Mouse (Mus musculus) thymus, postnatal 14 days (tissue): ENCODE data around the gene Prss53.
"Not testable (repeated sequence)": the region's sequence is repeated elsewhere in the genome, so short reads cannot be mapped to it uniquely, and the experiment has no call there.

Experiments
- DNase-seq: peaks from one replicate; pipeline ENCODE4 v3.0.0; 2021

Gene Prss53

DNA sequence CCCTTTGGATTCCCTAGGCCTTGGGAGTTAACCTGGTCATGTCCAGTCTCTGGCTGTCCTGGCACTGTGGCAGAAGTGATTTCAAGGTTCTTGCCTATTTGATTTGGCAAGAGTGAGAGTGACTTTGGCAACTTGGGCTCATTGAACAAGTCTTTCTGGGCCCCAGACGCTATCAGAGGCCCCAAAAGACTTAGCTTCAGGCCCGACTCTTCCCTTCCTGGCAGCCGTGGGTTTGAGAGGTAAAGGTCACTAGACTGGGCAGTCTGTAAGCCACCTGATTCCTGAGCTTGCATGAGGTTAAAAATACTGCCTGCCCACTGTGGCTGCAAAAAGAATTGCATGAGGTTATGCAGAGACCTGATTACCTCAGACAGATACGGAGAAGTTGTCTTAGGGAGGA, 17.9 kb upstream of the Prss53 start:
- DNase-seq = no peak

DNA sequence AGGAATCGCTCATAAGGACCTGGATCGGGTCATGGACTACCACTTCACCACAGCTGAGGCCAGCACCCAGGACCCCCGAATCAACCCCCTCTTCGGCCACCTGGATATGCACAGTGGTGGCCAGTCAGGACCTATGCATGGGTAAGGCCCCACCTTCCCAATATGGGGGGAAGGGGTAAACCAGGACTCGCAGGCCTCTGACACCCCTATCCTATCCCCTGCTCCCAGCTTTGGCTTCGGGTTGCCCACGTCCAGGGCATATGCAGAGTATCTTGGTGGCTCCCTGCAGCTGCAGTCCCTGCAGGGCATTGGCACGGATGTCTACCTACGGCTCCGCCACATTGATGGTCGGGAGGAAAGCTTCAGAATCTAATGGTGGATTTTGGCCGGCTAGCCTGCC, 17.2 kb upstream of the Prss53 start:
- DNase-seq = no peak

DNA sequence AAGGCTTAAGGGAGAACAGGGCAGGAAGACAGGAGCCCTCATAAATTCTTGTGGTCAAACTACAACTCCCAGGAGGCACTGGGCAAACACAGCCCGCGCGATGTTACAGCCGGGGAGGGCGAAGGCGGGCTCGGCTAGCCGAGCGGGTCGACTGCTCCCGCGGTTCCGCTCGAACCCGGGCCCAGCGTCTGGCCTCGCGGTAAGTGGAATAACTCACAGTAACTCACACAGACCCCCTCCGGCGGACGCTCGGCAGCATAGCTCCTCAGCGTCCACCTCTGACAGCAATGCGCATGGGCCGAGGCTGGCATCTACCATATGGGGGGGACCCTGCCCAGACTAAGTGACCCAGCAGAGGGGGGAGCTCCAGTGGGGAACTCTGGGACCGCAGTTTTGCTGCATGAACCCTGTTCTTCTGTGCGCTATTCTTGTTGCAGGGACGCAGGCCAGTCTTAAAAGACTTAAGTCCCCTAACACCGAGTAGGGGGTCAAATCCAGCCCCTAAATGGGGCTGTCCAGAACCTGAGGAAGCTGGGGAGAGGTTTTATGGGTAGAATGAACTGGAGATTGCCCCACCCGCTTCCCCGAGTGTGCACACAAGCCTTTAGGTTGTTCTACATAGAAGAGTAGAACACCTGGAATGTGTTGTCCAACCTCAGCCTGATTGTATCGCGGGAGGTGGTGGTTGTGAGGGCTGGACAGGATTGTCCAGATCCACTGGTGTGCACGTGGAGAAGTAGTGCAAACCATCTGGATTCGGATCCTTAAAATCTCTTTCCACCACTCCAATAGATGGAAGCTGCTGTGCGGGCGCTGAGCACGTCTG, 13.4 kb upstream of the Prss53 start, which contains the start of gene Bckdk:
TSS of gene Bckdk (plus strand) at position 112 of the 826 bp plus-strand sequence.
- peak; percentile 77 for DNase-seq

DNA sequence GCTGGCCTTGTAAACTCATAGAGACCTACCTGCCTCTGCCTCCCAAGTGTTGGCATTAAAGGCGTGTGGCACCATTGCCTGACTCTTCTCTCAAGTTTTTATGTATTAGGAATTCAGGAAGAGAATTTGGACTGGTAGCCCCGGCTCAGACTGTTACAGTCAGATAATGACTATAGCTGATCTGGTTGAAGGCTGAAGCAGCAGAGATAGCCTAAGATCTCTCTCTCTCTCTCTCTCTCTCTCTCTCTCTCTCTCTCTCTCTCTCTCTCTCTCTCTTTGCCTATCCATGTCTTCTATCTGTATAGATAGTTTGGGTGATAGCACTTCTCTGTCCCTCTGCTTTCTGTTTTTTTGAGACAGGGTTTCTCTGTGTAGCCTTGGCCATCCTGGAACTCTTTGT, 11.0 kb upstream of the Prss53 start:
- DNase-seq = no peak

- DNase-seq = no peak
Observed at GRCm38 (mm10) chr7:127899997-127900396, 9.2 kb upstream of the Prss53 start.

GRCm38 (mm10) chr7:127898179-127898956, 7.6 kb upstream of the Prss53 start:
- DNase-seq = peak; percentile 69

DNA sequence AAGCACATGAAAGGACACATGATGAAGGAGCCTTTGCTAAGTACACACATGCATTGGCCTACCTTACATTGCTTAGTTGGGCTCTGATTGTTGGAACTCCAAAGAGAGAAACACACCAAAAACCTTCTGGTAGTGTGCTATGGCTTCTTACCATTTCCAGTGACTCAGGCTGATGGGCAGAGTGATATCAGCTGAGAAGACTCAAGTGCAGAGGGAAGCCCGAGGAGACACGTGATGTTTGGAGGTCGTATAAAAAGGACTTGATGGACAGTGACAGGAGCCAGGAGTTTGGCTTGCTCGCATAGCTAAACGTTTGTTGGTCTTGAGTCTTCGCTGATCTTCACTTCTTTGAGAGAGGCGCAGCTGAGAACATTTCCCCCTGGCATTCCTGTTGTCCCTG, 6.8 kb upstream of the Prss53 start:
- no peak for DNase-seq

DNA sequence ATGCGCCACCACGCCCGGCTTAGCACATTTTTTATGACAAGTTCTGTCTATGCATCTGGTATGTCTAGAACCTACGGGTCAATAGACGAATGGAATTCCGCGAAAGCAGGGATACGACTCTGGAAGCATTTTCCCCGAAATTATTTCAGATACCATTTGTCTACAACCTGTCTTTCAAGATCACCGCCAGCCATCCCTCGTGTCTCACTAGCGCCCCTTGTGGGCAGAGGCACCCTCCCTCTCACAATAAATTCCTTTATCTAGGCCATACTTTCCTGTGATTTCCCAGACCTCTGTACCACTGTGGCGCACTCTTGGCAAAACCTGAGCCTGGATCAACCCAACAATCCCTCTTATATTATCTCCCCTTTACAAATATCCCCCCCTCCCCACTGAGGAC, 5.6 kb upstream of the Prss53 start:
- DNase-seq = peak; percentile 73

- not testable (repeated sequence) for DNase-seq
Observed at GRCm38 (mm10) chr7:127895891-127896290, 5.1 kb upstream of the Prss53 start.

DNA sequence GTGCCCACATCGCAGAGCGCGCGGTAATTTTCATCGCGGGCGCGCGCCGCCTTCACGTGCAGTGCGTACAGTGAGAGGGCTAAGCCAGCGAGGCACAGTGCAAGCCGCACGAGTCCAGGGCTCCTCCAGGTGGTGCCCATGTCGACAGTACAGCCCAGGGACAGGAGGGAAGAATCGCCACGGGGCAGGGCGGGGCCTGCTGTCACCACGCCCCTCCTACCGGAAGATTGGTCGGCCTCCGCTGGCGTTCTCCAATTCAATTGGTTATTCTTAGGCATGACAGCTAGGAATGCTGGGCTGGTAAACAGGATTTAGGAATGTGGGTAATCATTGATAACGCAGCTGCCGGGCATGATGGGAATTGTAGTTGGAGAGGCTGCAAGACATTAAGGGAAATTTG, 4.7 kb upstream of the Prss53 start, which contains the start of the genes Gm21974 and Vkorc1:
TSS of gene Gm21974 (minus strand) at position 13 of the 400 bp plus-strand sequence.
TSS of gene Vkorc1 (minus strand) at position 176 of the 400 bp plus-strand sequence.
- DNase-seq = peak; percentile 91

DNA sequence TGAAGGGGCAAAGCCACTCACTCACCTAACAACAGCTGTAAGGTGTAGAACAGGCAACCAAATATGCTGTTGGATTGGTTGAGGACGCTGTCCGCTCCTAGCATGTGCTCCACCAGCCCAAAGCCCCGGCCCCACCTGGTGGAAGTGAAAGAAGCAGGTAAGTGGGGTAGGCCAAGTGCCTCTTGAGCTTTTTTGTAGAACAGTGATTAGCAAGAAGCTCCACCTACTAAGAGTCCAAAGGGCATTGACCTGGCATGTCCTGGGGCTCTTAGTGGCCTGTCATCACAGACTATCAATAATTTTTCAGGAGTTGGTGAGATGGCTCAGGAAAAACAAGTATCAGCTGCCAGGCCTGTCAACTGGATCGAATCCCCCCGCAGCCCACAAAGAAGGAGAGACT, 3.7 kb upstream of the Prss53 start:
- no peak for DNase-seq

- no peak for DNase-seq
Observed at GRCm38 (mm10) chr7:127888821-127889220, 1.9 kb downstream of the Prss53 start.

DNA sequence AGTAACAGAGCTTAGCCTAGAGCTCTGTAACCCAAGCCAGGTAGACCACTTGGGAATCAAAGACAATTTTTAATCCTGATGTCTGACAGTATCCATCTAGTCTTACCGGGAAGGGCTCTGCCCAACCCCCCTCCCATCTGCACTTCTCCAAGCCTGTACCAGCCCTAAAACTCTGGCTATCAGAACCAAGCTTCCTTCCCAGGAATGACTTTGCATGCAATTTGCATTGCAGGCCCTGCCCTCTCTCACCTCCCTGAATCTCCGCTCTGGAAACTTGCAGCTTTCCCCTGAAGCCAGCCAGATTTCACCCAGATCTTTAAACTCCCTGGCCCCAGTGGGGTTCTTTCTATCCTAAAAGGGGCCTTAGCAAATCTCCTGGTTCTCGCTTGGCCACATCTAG, 3.0 kb downstream of the Prss53 start:
- no peak for DNase-seq

DNA sequence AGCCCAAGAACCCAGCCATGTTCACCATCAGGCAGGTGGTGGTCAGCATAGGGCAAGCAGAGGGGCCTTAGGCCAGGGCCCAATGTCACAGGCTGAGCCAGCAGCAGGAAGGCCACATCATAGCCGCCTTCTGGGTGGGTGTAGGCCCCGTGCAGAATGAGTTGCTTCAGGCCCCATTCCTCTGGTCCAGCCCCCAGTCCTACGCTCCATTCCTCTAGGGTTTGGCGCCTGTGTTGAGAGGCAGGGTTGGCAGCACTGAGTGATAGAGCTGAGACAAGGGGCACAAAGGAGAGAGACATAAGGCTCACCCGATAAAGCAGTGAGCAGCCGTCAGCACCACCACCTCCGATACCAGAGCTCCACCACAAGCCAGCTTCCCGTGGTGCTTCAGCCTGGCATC, 3.6 kb downstream of the Prss53 start:
- DNase-seq = no peak

GRCm38 (mm10) chr7:127886551-127886950, 4.2 kb downstream of the Prss53 start:
- DNase-seq = no peak

GRCm38 (mm10) chr7:127885951-127886350, 4.8 kb downstream of the Prss53 start:
- no peak for DNase-seq

DNA sequence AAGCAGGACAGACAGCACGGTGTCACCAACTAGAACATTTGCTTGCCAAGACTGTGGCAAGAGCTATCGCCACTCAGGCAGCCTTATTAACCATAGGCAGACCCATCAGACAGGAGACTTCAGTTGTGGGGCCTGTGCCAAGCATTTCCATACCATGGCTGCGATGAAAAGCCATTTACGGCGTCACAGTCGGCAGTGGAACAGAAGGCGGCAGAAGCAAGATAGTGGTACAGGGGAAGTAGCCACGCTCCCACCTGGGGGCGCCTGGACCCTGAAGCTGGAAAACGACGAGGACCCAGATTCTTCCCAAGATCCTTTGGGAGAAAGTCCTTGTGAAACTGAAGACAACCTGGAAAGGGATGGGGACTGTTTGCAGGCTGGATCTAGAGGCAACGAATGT, 10.3 kb downstream of the Prss53 start:
- DNase-seq = no peak

DNA sequence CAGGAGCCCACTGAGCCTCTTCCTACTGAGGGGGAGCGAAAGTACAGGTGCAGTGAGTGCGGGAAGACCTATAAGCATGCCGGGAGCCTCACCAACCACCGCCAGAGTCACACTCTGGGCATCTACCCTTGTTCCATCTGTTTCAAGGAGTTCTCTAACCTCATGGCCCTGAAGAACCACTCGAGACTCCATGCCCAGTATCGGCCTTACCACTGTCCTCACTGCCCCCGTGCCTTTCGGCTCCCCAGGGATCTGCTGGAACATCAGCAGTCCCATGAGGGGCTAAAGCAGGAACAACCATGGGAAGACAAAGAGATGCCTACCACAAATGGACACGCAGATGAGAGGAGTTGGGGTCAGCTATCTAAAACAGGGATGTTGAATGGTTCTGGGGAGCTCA, 11.5 kb downstream of the Prss53 start:
- no peak for DNase-seq

DNA sequence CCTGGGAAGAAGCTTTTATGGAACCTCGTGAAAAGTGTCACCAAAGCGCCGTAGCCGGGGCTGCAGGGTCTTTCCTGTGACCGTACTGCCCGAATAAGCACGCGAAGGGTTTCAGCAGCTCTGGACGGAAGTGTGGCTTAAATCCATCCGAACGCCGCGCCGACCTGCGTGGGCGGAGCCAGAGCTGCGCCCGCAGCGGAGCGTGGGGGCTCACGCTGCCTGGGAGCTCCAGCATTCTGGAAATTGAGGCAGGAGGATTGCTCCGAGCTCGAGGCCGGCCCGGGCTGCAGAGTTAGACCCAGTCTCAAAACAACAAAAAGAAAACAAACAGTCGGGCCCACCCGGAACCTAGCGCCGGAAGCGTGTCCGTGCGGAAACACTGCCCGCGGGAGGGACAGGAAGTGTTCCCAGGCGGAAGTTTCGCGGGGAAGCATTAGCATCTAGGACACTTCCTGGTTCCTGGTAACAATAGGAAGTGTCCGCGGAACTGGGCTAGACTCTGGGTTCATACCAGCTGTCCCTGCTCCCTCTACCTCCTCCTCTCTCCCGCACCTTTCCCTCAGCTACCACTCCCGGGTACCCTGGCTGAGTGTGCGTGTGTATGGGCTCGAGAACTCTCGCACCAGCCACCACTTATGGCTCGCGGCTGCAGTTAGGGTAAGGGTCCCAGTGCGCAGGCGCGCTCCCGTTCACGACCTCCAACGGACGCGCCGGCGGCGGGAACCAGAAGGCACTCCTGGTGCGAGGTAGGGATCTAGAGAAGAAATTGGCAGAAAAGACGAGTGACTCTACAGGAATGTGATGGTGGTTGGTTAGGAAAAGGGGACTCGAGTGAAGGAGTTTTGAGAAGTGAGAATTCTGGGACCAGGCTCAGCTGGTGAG, 14.1 kb downstream of the Prss53 start, which contains the start of gene Zfp668:
TSS of gene Zfp668 (minus strand) at position 362 of the 882 bp plus-strand sequence.
- DNase-seq = peak; percentile 88

DNA sequence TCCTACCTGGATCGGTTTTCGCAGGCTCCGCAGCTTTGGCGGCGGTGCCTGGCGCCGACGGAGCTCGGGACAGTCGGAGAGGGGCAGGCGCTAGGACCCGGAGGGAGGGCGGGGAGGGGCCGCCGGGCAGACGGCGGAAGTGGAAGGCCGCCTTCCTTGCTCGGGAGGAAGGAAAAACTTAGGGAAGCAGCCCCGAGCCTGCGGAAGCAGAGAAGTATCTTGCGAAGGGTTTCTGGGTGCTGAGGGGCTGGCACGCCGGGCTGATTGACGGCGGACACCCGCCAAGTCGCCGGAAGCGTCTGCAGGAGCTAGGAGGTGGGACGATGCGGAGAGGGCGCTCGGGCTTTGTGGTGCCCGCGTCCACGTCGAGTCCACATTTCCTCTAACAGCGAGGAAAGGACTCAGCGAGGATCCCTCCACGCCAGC, 14.7 kb downstream of the Prss53 start, which contains the start of gene Zfp646:
TSS of gene Zfp646 (plus strand) at position 181 of the 426 bp plus-strand sequence.
- DNase-seq = peak; percentile 80

- peak; percentile 92 for DNase-seq
Observed at GRCm38 (mm10) chr7:127875627-127876001, 15.2 kb downstream of the Prss53 start.

DNA sequence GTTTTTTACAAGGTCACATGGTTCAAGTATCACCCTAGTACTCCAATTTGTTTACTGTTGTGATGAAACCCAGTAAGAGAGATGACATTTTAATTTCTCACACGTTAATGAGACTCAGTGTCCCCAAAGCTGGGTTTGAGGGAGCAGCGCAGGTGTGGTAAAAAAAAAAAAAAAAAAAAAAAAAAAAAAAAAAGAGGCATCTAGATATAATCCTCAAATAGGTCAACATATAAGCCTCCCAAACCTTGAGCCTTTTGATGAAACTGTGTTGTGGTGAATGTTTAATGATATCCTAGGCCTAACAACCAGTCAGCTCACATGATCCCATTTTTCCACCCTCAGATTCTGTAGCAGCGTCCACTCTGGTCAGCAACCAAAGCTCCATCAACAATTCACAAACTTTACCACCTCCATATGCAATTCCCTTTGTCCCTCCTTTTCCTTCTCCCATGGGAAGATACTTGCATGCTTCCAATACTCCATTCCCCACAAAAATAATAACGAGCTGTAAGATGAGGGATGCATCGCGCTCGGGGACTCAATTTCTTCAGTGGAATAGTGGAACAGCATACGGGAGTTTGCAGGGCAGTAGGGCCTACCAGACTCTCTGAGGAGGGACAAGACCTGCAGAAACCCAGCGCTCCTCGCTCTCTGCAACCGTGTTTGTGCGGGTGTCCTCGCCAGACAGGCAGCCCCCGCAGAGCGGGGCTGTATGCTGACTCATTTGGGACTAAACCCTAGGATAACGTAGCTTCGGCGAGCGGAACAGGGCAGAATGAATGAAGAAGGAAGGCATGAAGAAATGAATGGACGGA, 15.8 kb downstream of the Prss53 start:
- no peak for DNase-seq
